Mouse (Mus musculus) kidney, postnatal 36 days (tissue): ENCODE data around the gene Rheb.
"Not testable (repeated sequence)": the region's sequence is repeated elsewhere in the genome, so short reads cannot be mapped to it uniquely, and the experiment has no call there.

ENCODE experiments used
- DNase-seq, 2 experiments: peaks; one replicate each; pipeline ENCODE4 v3.0.0; 2021 to 2022; ENCODE audit warnings: mixed read lengths in 2 of 2

Gene Rheb

GRCm38 (mm10) chr5:24842274-24843102 lies at the start of gene Rheb:
Gene Rheb (minus strand): TSS chr5:24842624.
- peak; percentile 99 to 100 for DNase-seq

GRCm38 (mm10) chr5:24889860-24890259 lies 47.4 kb upstream of the Rheb start:
- DNase-seq = no peak

- DNase-seq = no peak
Measured at GRCm38 (mm10) chr5:24888874-24889591, 46.6 kb upstream of the Rheb start.

- DNase-seq = no peak
Measured at GRCm38 (mm10) chr5:24887271-24887670, 44.8 kb upstream of the Rheb start.

GRCm38 (mm10) chr5:24878713-24879112 lies 36.3 kb upstream of the Rheb start:
- no peak for DNase-seq

GRCm38 (mm10) chr5:24877836-24878624 lies 35.6 kb upstream of the Rheb start:
- peak in 1 of 2 experiments; percentile 40 for DNase-seq

- no peak for DNase-seq
Measured at GRCm38 (mm10) chr5:24876653-24877052, 34.2 kb upstream of the Rheb start.

- DNase-seq = no peak
Measured at GRCm38 (mm10) chr5:24874111-24874510, 31.7 kb upstream of the Rheb start.

GRCm38 (mm10) chr5:24873221-24873620 lies 30.8 kb upstream of the Rheb start:
- no peak for DNase-seq

- no peak for DNase-seq
Measured at GRCm38 (mm10) chr5:24871276-24871675, 28.9 kb upstream of the Rheb start.

GRCm38 (mm10) chr5:24869796-24870289 lies 27.4 kb upstream of the Rheb start:
- no peak for DNase-seq

- DNase-seq = no peak
Measured at GRCm38 (mm10) chr5:24863804-24864203, 21.4 kb upstream of the Rheb start.

GRCm38 (mm10) chr5:24861449-24861930 lies 19.1 kb upstream of the Rheb start:
- DNase-seq = no peak

- DNase-seq = peak in 1 of 2 experiments; percentile 17
Measured at GRCm38 (mm10) chr5:24860635-24861448, 18.4 kb upstream of the Rheb start.

- no peak for DNase-seq
Measured at GRCm38 (mm10) chr5:24859771-24860540, 17.5 kb upstream of the Rheb start.

GRCm38 (mm10) chr5:24854827-24855600 lies 12.6 kb upstream of the Rheb start:
- no peak for DNase-seq

- no peak for DNase-seq
Measured at GRCm38 (mm10) chr5:24854256-24854655, 11.8 kb upstream of the Rheb start.

- not testable (repeated sequence) for DNase-seq
Measured at GRCm38 (mm10) chr5:24848261-24848660, 5.8 kb upstream of the Rheb start.

GRCm38 (mm10) chr5:24843841-24844240 lies 1.4 kb upstream of the Rheb start:
- no peak for DNase-seq

- DNase-seq = no peak
Measured at GRCm38 (mm10) chr5:24843103-24843475, 665 bp upstream of the Rheb start.
